Mouse (Mus musculus) heart, postnatal 0 days (tissue): ENCODE results near the gene Ctsf.

ENCODE experiments used
- CTCF ChIP-seq: IDR thresholded peaks from 2 replicates; pipeline ENCODE4 v1.5.1; 2016; ENCODE audit warnings: antibody characterized with exemption, control low read depth, low read depth
- EP300 ChIP-seq: IDR thresholded peaks from 2 replicates; pipeline ENCODE4 v1.6.1; 2016; ENCODE audit warnings: antibody characterized with exemption, low read depth

- no peak for TF ChIP-seq CTCF
- peak; percentile 24; the same call in 1 of the 2 replicates for TF ChIP-seq EP300
These were observed 43.6 kb upstream of the Ctsf start, which contains the start of the genes Gm21992 and Rbm14 for GRCm38 (mm10) chr19:4811063-4811908.
